Mouse (Mus musculus): ENCODE measurements around the gene Fkbp5. TPM values are rescaled to one million over a fixed set of nuclear protein-coding genes. Genes with fewer than 3 reads are reported as not detected.
A peak's percentile ranks its signal among the peaks of the same experiment; 100 is the strongest.

The Fkbp5 gene
- total and polyA plus RNA-seq, 3 experiments = 14.4 to 31.4 (median 22.6) TPM

DNA sequence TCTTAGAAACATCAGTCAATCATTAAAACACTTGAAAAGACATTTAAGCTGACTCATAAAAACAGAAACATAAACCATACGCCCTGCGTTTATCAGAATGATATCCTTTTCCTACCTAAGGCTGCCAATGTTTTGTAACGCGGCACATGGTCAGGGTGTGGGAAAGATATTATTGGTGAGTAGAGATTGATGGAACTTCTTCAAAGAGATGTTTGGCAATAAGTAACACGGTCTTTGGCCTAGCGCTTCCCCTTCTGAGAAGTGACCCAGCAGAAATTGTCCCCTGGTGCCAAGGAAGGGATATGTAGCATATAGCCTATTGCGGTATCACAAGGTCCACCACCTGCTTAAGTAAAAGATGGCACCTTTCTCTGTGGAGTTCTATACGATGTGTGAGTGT lies 21.5 kb downstream of the Fkbp5 start:
- H3K36me3 ChIP-seq (replicated peaks in 1 of 2; ENCODE audit: control insufficient read depth in 1 of 2, insufficient read depth in 1 of 2, low read length in 1 of 2) = no peaks in the 10 kb centered on the region
- no peak overlapping the region for H3K4me3 ChIP-seq (replicated peaks in 1 of 3; ENCODE audit: low read depth in 2 of 3, low read length in 2 of 3, poor library complexity in 1 of 3)
- H3K4me2 ChIP-seq (ENCODE audit: insufficient read depth, low read depth, poor library complexity, severe bottlenecking) = no peak overlapping the region
- H3K9ac ChIP-seq (ENCODE audit: insufficient read depth, low read depth) = no peak overlapping the region
- in situ Hi-C loops (cut with MboI; ENCODE audit: low pct_ligation_motif_present, low pct_unique_long_range_greater_than_20kb, low sequenced_read_pairs) (no loop called here), dilution Hi-C loops (cut with MboI; ENCODE audit: extremely low pct_ligation_motif_present, extremely low pct_unique_long_range_greater_than_20kb, low sequenced_read_pairs) (no loop called here)
- H3K27me3 ChIP-seq (replicated peaks) = no peaks in the 10 kb centered on the region
- DNase-seq (ENCODE audit: extremely low read depth) = no peak
- H3K9me3 ChIP-seq (replicated peaks; ENCODE audit: low read length) = peaks cover 11% of the 10 kb centered on the region
- no peaks in the 10 kb centered on the region for H3K79me2 ChIP-seq (replicated peaks; ENCODE audit: control insufficient read depth, extremely low read depth, insufficient read depth, poor library complexity, severe bottlenecking)
- no peak for TF ChIP-seq USF1 (IDR thresholded peaks at IDR 0.05; ENCODE audit: low read depth, low read length)
- TF ChIP-seq SMC3 (IDR thresholded peaks at IDR 0.05; ENCODE audit: low read depth, low read length) = no peak
- TF ChIP-seq NELFE (IDR thresholded peaks at IDR 0.05; ENCODE audit: low read depth, low read length) = no peak
- TF ChIP-seq ETS1 (conservative IDR thresholded peaks at IDR 0.05; ENCODE audit: low read depth, low read length) = no peak
- H3K27ac ChIP-seq (ENCODE audit: insufficient read depth, low read depth) = no peak overlapping the region
- peaks cover 3 to 11% of the 10 kb centered on the region in 2 experiments for H3K4me1 ChIP-seq (ENCODE audit: control insufficient read depth in 1 of 2, insufficient read depth in 2 of 2)

DNA sequence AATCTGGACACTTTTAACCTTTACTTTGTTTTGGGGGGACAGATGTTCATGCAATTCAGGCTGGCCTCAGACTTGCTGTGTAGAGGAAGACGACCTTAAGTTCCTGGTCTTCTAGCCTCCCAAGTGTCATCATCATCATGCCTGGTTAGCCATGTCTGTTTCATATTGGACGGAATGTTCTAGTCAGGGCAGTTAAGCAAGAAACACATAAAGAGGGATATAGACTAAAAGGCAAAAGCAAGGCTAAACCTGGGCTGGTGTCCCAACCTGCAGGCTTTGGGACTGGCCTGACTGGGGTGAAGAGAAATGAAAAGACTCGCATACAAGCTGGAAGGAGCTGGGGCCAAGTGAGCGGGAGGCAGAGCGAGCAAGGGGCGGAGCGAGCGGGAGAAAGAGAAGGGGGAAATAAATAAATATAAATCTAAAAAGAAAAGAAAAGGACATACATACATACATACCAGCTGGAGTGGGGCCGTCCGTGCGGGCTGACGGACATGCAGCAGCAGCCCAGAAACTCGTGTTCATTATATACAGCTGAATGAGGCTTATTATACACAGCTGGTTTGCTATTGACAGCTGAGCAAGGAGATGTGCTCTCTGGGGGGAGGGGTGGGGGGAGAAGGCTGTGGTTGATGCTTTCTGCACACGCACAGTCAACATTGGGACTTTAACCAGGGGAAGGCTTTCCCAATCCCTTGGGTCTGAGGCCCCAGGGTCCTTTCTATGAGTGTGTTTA lies 26.1 kb downstream of the Fkbp5 start:
- Histone ChIP-seq H3K9ac (ENCODE audit: insufficient read depth, low read depth) (no peak overlapping the region), H3K4me3 (replicated peaks in 1 of 3; ENCODE audit: low read depth in 2 of 3, low read length in 2 of 3, poor library complexity in 1 of 3) (no peak overlapping the region), H3K4me1 (ENCODE audit: control insufficient read depth in 1 of 2, insufficient read depth in 2 of 2) (peaks cover 5 to 28% of the 10 kb centered on the region in 2 experiments), H3K27me3 (replicated peaks) (no peaks in the 10 kb centered on the region), H3K36me3 (replicated peaks in 1 of 2; ENCODE audit: control insufficient read depth in 1 of 2, insufficient read depth in 1 of 2, low read length in 1 of 2) (no peaks in the 10 kb centered on the region), H3K79me2 (replicated peaks; ENCODE audit: control insufficient read depth, extremely low read depth, insufficient read depth, poor library complexity, severe bottlenecking) (no peaks in the 10 kb centered on the region), H3K27ac (ENCODE audit: insufficient read depth, low read depth) (no peak overlapping the region), H3K4me2 (ENCODE audit: insufficient read depth, low read depth, poor library complexity, severe bottlenecking) (no peak overlapping the region), H3K9me3 (replicated peaks; ENCODE audit: low read length) (peaks cover 4% of the 10 kb centered on the region)
- no peak for DNase-seq (ENCODE audit: extremely low read depth)
- dilution Hi-C loops (cut with MboI; ENCODE audit: extremely low pct_ligation_motif_present, extremely low pct_unique_long_range_greater_than_20kb, low sequenced_read_pairs) = no loop called here
- in situ Hi-C loops (cut with MboI; ENCODE audit: low pct_ligation_motif_present, low pct_unique_long_range_greater_than_20kb, low sequenced_read_pairs) = no loop called here
- TF ChIP-seq MAFK (IDR thresholded peaks at IDR 0.05; ENCODE audit: insufficient replicate concordance, low read length) (no peak), TCF12 (IDR thresholded peaks at IDR 0.05; ENCODE audit: low read depth, low read length) (no peak)

- H3K9ac ChIP-seq (ENCODE audit: insufficient read depth, low read depth) = no peak overlapping the region
- peak overlapping the region; percentile 38 for H3K27ac ChIP-seq (ENCODE audit: insufficient read depth, low read depth)
- peak overlapping the region; percentile 75 for H3K4me2 ChIP-seq (ENCODE audit: insufficient read depth, low read depth, poor library complexity, severe bottlenecking)
- H3K36me3 ChIP-seq (replicated peaks in 1 of 2; ENCODE audit: control insufficient read depth in 1 of 2, insufficient read depth in 1 of 2, low read length in 1 of 2) = no peaks in the 10 kb centered on the region
- H3K9me3 ChIP-seq (replicated peaks; ENCODE audit: low read length) = peaks cover 3% of the 10 kb centered on the region
- DNase-seq (ENCODE audit: extremely low read depth) = peak; percentile 97
- no peak overlapping the region for H3K4me3 ChIP-seq (replicated peaks in 1 of 3; ENCODE audit: low read depth in 2 of 3, low read length in 2 of 3, poor library complexity in 1 of 3)
- no peaks in the 10 kb centered on the region for H3K27me3 ChIP-seq (replicated peaks)
- in situ Hi-C loops (cut with MboI; ENCODE audit: low pct_ligation_motif_present, low pct_unique_long_range_greater_than_20kb, low sequenced_read_pairs) = no loop called here
- peaks cover 6% of the 10 kb centered on the region; the same call in 1 of the 2 replicates for H3K79me2 ChIP-seq (replicated peaks; ENCODE audit: control insufficient read depth, extremely low read depth, insufficient read depth, poor library complexity, severe bottlenecking)
- dilution Hi-C loops (cut with MboI; ENCODE audit: extremely low pct_ligation_motif_present, extremely low pct_unique_long_range_greater_than_20kb, low sequenced_read_pairs) = no loop called here
- H3K4me1 ChIP-seq (ENCODE audit: control insufficient read depth in 1 of 2, insufficient read depth in 2 of 2) = peaks cover 5 to 37% of the 10 kb centered on the region in 2 experiments
- TF ChIP-seq RCOR1 (conservative IDR thresholded peaks at IDR 0.05; ENCODE audit: low read depth, low read length) = peak; percentile 65; the same call in 1 of the 2 replicates
- TF ChIP-seq EP300 (IDR thresholded peaks at IDR 0.05; ENCODE audit: low read length) = peak; percentile 90
- peak; percentile 35; the same call in 1 of the 2 replicates for TF ChIP-seq HCFC1 (IDR thresholded peaks at IDR 0.05; ENCODE audit: low read depth, low read length)
- peak; percentile 76 for TF ChIP-seq SIN3A (IDR thresholded peaks at IDR 0.05; ENCODE audit: low read length)
- no peak for TF ChIP-seq UBTF (IDR thresholded peaks at IDR 0.05; ENCODE audit: low read depth, low read length)
- TF ChIP-seq ELF1 (IDR thresholded peaks at IDR 0.05; ENCODE audit: low read depth, low read length) = no peak
- no peak for TF ChIP-seq POLR2A (IDR thresholded peaks at IDR 0.05; ENCODE audit: low read depth, low read length)
- TF ChIP-seq MXI1 (IDR thresholded peaks at IDR 0.05; ENCODE audit: low read depth, low read length) = peak; percentile 65; the same call in 1 of the 2 replicates
- peak; percentile 87 for TF ChIP-seq CHD2 (IDR thresholded peaks at IDR 0.05; ENCODE audit: low read length)
- TF ChIP-seq ZMIZ1 (IDR thresholded peaks at IDR 0.05; ENCODE audit: low read depth, low read length) = no peak
- peak; percentile 85; the same call in 1 of the 2 replicates for TF ChIP-seq MAZ (IDR thresholded peaks at IDR 0.05; ENCODE audit: low read depth, low read length)
- TF ChIP-seq GABPA (IDR thresholded peaks at IDR 0.05; ENCODE audit: insufficient replicate concordance, low read depth, low read length) = no peak
- TF ChIP-seq ZNF384 (IDR thresholded peaks at IDR 0.05; ENCODE audit: low read depth, low read length) = peak; percentile 92
- TF ChIP-seq MEF2A (IDR thresholded peaks at IDR 0.05; ENCODE audit: borderline replicate concordance, low read depth, low read length) = peak; percentile 80
- peak; percentile 86; the same call in 1 of the 2 replicates for TF ChIP-seq ETS1 (conservative IDR thresholded peaks at IDR 0.05; ENCODE audit: low read depth, low read length)
- peak; percentile 39; the same call in 1 of the 2 replicates for TF ChIP-seq MAX (IDR thresholded peaks at IDR 0.05; ENCODE audit: low read length)
- TF ChIP-seq MAFK (IDR thresholded peaks at IDR 0.05; ENCODE audit: insufficient replicate concordance, low read length) = peak; percentile 75
- TF ChIP-seq TBP (conservative IDR thresholded peaks at IDR 0.05; ENCODE audit: low read depth, low read length) = no peak
- peak; percentile 97 for TF ChIP-seq TCF12 (IDR thresholded peaks at IDR 0.05; ENCODE audit: low read depth, low read length)
Observed at GRCm38 (mm10) chr17:28488258-28489013, 28.9 kb downstream of the Fkbp5 start.
